Mouse (Mus musculus) heart, embryonic 13.5 days (tissue): ENCODE data around the gene Uaca. TPM values are rescaled to one million over a fixed set of nuclear protein-coding genes. Genes with fewer than 3 reads are reported as not detected.

Source experiments
- ATAC-seq: fragments of 200-750 bp; cut with Nextera tagmentation; 2 replicates; pipeline ENCODE4 v1.8.0; 2017; ENCODE audit warnings: moderate TSS enrichment; ENCODE audit not compliant: insufficient number of reproducible peaks, low FRiP score, low TSS enrichment; ENCODE audit errors: extremely low read depth
- H3K27ac ChIP-seq: fragments of 300-500 bp; sonication (generic); replicated peaks from 2 replicates; pipeline ENCODE4 v1.5.1; 2015; ENCODE audit warnings: moderate library complexity, mild to moderate bottlenecking, inconsistent platforms
- H3K27me3 ChIP-seq: fragments of 300-500 bp; sonication (generic); replicated peaks from 2 replicates; pipeline ENCODE4 v1.6.1; 2015; ENCODE audit warnings: mild to moderate bottlenecking, inconsistent platforms
- H3K36me3 ChIP-seq: fragments of 300-500 bp; sonication (generic); 2 replicates; pipeline ENCODE4 v1.6.1; 2015; ENCODE audit warnings: mild to moderate bottlenecking, inconsistent platforms
- H3K4me1 ChIP-seq: fragments of 300-500 bp; sonication (generic); 2 replicates; pipeline ENCODE4 v1.6.1; 2015; ENCODE audit warnings: inconsistent platforms
- H3K4me2 ChIP-seq: fragments of 300-500 bp; sonication (generic); 2 replicates; pipeline ENCODE4 v1.6.1; 2015; ENCODE audit warnings: inconsistent platforms, mild to moderate bottlenecking, moderate library complexity
- H3K4me3 ChIP-seq: fragments of 300-500 bp; sonication (generic); 2 replicates; pipeline ENCODE4 v1.5.1; 2015; ENCODE audit warnings: moderate library complexity, mild to moderate bottlenecking, inconsistent platforms
- H3K9ac ChIP-seq: fragments of 300-500 bp; sonication (generic); 2 replicates; pipeline ENCODE4 v1.6.1; 2015; ENCODE audit warnings: inconsistent platforms, mild to moderate bottlenecking, moderate library complexity
- H3K9me3 ChIP-seq: fragments of 300-500 bp; sonication (generic); 2 replicates; pipeline ENCODE4 v1.6.1; 2016; ENCODE audit warnings: inconsistent platforms
- WGBS: fragments of 180-500 bp; shearing (Covaris S2); methylation state at CpG from one replicate; pipeline ENCODE4 v1.1.7; 2015; ENCODE audit warnings: mixed read lengths; 5-methylcytosine and 5-hydroxymethylcytosine counted together
- polyA plus RNA-seq: library from polyadenylated mRNA; unstranded; fragments of >200 nt; fragmentation: Nextera tagmentation; extraction: Ambion mirVana; gene quantifications from 2 replicates; pipeline ENCODE4 v1.2.1, GENCODE M21; 2015

The Uaca gene
- polyA plus RNA-seq, 1 experiment from 2014 or later = 27.3 TPM

GRCm38 (mm10) chr9:60837078-60837448 is 42.7 kb downstream of the Uaca start:
- Histone ChIP-seq H3K9me3 (no peaks in the 10 kb centered on the region), H3K36me3 (peaks cover 3% of the 10 kb centered on the region; the same call in 1 of the 2 replicates), H3K4me2 (peak overlapping the region; percentile 75), H3K4me3 (peak overlapping the region; percentile 49), H3K27ac (peak overlapping the region; percentile 91), H3K27me3 (no peaks in the 10 kb centered on the region), H3K4me1 (peaks cover 65% of the 10 kb centered on the region), H3K9ac (peak overlapping the region; percentile 81)
- ATAC-seq = no peak
- WGBS = 41% methylated on average over 4 of the region's 4 CpGs

DNA sequence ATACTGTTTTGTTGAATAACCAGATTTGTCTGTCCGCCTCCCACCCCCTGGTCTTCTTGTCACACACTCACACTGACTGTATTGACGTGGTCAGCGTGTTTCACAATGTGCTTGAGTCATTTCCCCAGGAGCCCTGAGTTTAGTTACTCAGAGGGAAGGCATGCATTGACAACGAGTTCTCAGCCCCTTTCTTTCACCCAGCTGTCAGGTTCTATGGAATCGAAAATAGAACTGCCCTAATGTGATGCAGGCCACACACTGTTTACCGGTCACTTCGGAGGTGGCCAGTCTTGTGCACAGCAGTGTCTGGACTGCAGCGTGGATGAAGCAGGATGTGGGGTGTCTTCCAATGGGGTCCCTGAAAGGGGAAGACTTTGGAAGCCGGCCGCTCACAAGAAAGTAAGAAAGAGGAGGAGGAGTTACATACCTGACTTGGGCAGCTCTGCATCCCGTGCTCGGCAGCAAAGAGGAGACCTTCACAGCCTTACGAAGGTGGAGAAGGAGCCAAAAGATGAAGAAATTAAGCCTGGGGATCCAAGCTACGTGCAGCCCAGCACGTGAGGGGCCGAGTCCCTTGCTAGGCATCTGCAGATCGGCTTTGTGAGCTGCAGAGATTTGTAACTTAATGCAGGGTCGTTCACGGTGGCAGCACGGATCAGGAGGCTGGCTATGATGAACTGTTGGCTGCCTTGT is 43.3 kb downstream of the Uaca start:
- H3K27me3 ChIP-seq = no peaks in the 10 kb centered on the region
- H3K4me2 ChIP-seq = peak overlapping the region; percentile 75
- ATAC-seq = no peak

GRCm38 (mm10) chr9:60838331-60838872 is 44.1 kb downstream of the Uaca start:
- Histone ChIP-seq H3K27me3 (no peaks in the 10 kb centered on the region), H3K4me3 (peak overlapping the region; percentile 49), H3K4me2 (peak overlapping the region; percentile 75), H3K4me1 (peaks cover 70% of the 10 kb centered on the region), H3K9ac (peak overlapping the region; percentile 81), H3K36me3 (peaks cover 5% of the 10 kb centered on the region; the same call in 1 of the 2 replicates), H3K27ac (peak overlapping the region; percentile 91), H3K9me3 (no peaks in the 10 kb centered on the region)
- ATAC-seq = no peak
- 40% methylated on average over 9 of the region's 9 CpGs for WGBS

More for the DNA sequence above, 43.3 kb downstream of the Uaca start:
- Histone ChIP-seq H3K27ac (peak overlapping the region; percentile 91), H3K4me1 (peaks cover 65% of the 10 kb centered on the region), H3K9me3 (no peaks in the 10 kb centered on the region), H3K9ac (peak overlapping the region; percentile 81), H3K36me3 (peaks cover 5% of the 10 kb centered on the region; the same call in 1 of the 2 replicates), H3K4me3 (peak overlapping the region; percentile 49)
- WGBS = 22% methylated on average over 20 of the region's 20 CpGs

DNA sequence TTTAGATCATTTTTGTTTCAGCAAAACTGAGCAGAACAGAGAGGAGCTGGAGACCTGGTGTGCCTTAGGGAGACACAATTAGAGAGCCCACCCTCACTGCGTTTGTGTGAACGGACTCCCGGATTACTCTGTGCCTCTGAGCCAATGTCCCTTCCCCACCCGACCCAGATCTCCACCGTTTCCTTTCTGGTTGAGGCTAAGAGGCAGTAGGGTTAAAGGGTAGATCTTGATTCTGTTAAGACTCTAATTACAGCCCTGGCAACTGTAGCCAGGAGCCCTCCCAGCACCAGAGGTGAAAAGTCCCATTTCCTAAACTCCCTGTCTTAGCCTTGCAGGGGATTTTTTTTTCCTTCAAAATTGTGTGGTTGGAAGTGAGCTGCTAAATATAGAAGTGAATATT is 47.1 kb downstream of the Uaca start:
- WGBS = 29% methylated on average over 5 of the region's 5 CpGs
- Histone ChIP-seq H3K9ac (no peak overlapping the region), H3K36me3 (peaks cover 8% of the 10 kb centered on the region), H3K27ac (peak overlapping the region; percentile 42), H3K4me1 (peaks cover 75% of the 10 kb centered on the region), H3K9me3 (no peaks in the 10 kb centered on the region), H3K4me3 (no peak overlapping the region), H3K27me3 (no peaks in the 10 kb centered on the region), H3K4me2 (0 out of 2 replicates have a peak overlapping the region, but pooled peaks have one; percentile 20)
- no peak for ATAC-seq

GRCm38 (mm10) chr9:60843415-60844076 is 49.2 kb downstream of the Uaca start:
- peaks cover 27% of the 10 kb centered on the region for H3K36me3 ChIP-seq
- no peak overlapping the region for H3K4me3 ChIP-seq
- no peaks in the 10 kb centered on the region for H3K27me3 ChIP-seq
- peaks cover 59% of the 10 kb centered on the region for H3K4me1 ChIP-seq
- WGBS = 45% methylated on average over 6 of the region's 6 CpGs
- H3K4me2 ChIP-seq = peak overlapping the region; percentile 40
- H3K9me3 ChIP-seq = no peaks in the 10 kb centered on the region
- no peak overlapping the region; the same call in 1 of the 2 replicates for H3K9ac ChIP-seq
- peak overlapping the region; percentile 69 for H3K27ac ChIP-seq
- ATAC-seq = no peak

GRCm38 (mm10) chr9:60848730-60849129 is 54.4 kb downstream of the Uaca start:
- H3K9me3 ChIP-seq = no peaks in the 10 kb centered on the region
- H3K4me3 ChIP-seq = no peak overlapping the region
- no peak overlapping the region for H3K4me2 ChIP-seq
- no peak for ATAC-seq
- H3K27ac ChIP-seq = peak overlapping the region; percentile 50; the same call in 1 of the 2 replicates
- WGBS = 60% methylated on average over 9 of the region's 9 CpGs
- H3K27me3 ChIP-seq = no peaks in the 10 kb centered on the region
- H3K9ac ChIP-seq = peak overlapping the region; percentile 37; the same call in 1 of the 2 replicates
- H3K4me1 ChIP-seq = peaks cover 22% of the 10 kb centered on the region
- H3K36me3 ChIP-seq = peaks cover 67% of the 10 kb centered on the region

DNA sequence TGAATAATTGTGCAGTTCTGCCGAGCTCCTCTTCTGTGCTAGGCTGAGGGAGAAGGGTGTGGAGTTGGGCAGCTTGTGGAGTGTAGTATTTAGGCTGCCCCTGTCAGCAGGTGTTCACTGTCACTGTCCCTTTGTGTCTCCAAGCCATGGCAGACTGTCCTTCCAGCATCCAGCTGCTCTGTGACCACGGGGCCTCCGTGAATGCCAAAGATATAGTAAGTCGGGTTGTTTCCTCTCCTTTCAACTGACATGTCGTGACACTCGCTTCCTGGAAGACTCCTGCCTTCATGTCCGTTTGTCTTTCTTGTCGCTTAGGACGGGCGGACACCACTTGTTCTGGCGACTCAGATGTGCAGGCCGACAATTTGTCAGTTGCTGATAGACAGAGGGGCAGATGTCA is 55.6 kb downstream of the Uaca start:
- ATAC-seq = no peak
- WGBS = 73% methylated on average over 12 of the region's 12 CpGs
- Histone ChIP-seq H3K36me3 (peaks cover 79% of the 10 kb centered on the region), H3K4me3 (no peak overlapping the region), H3K9me3 (no peaks in the 10 kb centered on the region), H3K27me3 (no peaks in the 10 kb centered on the region), H3K27ac (no peak overlapping the region), H3K4me1 (peaks cover 10% of the 10 kb centered on the region; the same call in 1 of the 2 replicates), H3K9ac (no peak overlapping the region), H3K4me2 (no peak overlapping the region)

DNA sequence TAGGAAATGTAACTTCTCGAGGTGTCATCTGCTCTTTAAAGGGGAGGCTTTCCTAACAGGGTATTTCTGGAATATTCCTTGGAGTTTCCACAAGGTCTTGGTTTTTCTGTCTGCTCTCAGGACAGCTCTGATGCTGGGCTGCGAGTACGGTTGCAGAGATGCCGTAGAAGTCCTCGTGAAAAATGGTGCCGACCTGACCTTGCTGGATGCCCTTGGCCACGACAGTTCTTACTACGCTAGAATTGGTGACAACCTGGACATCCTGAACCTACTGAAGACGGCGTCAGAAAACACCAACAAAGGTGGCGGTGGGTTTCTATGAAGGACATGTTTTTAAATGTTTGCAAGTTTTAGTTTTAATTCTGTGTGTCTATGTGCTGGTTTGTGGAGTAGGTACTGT is 59.9 kb downstream of the Uaca start:
- Histone ChIP-seq H3K9me3 (no peaks in the 10 kb centered on the region), H3K4me2 (no peak overlapping the region), H3K36me3 (peaks cover 75% of the 10 kb centered on the region), H3K4me1 (peaks cover 10% of the 10 kb centered on the region), H3K27me3 (no peaks in the 10 kb centered on the region), H3K27ac (no peak overlapping the region), H3K9ac (no peak overlapping the region), H3K4me3 (no peak overlapping the region)
- no peak for ATAC-seq
- WGBS = 84% methylated on average over 11 of the region's 11 CpGs

DNA sequence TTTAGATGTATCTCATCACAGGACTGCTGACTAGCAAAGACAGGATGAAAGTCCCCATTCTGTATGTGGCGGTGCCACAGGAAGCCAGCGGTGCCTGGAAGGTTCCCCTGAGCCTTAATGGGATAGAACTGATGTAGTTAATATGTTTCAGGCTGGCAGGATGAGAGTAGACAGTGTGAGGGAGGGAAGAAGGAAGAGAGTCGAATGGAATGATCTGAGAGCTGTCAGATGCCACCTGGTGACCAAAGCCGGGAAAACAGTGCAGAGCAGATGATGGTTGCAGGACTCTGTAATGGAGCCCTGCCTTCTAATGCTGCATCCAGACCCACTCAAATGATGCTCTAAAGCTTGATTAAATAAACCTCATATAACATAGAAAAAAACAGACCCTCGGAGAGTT is 63.5 kb downstream of the Uaca start:
- Histone ChIP-seq H3K27ac (0 out of 2 replicates have a peak overlapping the region, but pooled peaks have one; percentile 9), H3K4me2 (0 out of 2 replicates have a peak overlapping the region, but pooled peaks have one; percentile 57), H3K4me1 (peaks cover 10% of the 10 kb centered on the region), H3K9me3 (no peaks in the 10 kb centered on the region), H3K27me3 (no peaks in the 10 kb centered on the region), H3K9ac (no peak overlapping the region; the same call in 1 of the 2 replicates), H3K4me3 (no peak overlapping the region), H3K36me3 (peaks cover 79% of the 10 kb centered on the region)
- WGBS = 29% methylated on average over 5 of the region's 5 CpGs
- ATAC-seq = no peak

- no peak overlapping the region for H3K27ac ChIP-seq
- H3K9ac ChIP-seq = 0 out of 2 replicates have a peak overlapping the region, but pooled peaks have one; percentile 61
- H3K4me1 ChIP-seq = peaks cover 10% of the 10 kb centered on the region
- no peaks in the 10 kb centered on the region for H3K9me3 ChIP-seq
- whole genome bisulfite sequencing = 40% methylated on average over 11 of the region's 11 CpGs
- no peak for ATAC-seq
- H3K27me3 ChIP-seq = no peaks in the 10 kb centered on the region
- peak overlapping the region; percentile 57 for H3K4me2 ChIP-seq
- H3K4me3 ChIP-seq = 0 out of 2 replicates have a peak overlapping the region, but pooled peaks have one; percentile 10
- peaks cover 79% of the 10 kb centered on the region for H3K36me3 ChIP-seq
Observed at GRCm38 (mm10) chr9:60858306-60858960, 64.1 kb downstream of the Uaca start.

- Histone ChIP-seq H3K4me2 (no peak overlapping the region), H3K36me3 (peaks cover 79% of the 10 kb centered on the region), H3K4me3 (no peak overlapping the region), H3K27me3 (no peaks in the 10 kb centered on the region), H3K9ac (no peak overlapping the region), H3K27ac (no peak overlapping the region), H3K9me3 (no peaks in the 10 kb centered on the region), H3K4me1 (peaks cover 10% of the 10 kb centered on the region)
- 71% methylated on average over 9 of the region's 9 CpGs for WGBS
- ATAC-seq = no peak
Observed at GRCm38 (mm10) chr9:60859031-60859430, 64.7 kb downstream of the Uaca start.
